Mouse (Mus musculus) thymus, postnatal 14 days (tissue): Measurements from ENCODE around the gene 1700080O16Rik.

Experiments used
- DNase-seq: peaks from one replicate; pipeline ENCODE4 v3.0.0; 2021

1700080O16Rik gene

DNA sequence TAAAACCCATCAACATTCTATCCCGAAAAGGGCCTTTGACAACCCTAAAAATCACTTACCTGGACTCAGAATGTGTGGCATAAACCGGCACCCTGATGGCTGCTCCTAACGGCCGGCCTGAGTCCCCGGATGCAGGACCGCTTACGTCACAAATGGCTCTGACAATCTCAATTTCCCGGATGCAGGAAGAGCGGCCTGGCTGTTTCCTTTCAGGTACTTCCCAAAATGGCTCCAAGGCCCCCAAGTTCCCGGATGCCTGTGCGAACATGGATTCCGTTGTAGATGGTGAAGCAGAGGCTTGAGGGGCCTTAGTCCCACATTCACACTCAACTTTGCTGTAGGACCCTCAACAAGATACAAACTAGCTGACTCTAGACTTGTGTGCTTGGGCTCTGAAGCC, at the start of gene 1700080O16Rik:
1700080O16Rik (minus strand) TSS at position 101 of the 400 bp plus-strand sequence.
- no peak for DNase-seq

GRCm38 (mm10) chrX:52017660-52018059, 45.1 kb upstream of the 1700080O16Rik start:
- no peak for DNase-seq

DNA sequence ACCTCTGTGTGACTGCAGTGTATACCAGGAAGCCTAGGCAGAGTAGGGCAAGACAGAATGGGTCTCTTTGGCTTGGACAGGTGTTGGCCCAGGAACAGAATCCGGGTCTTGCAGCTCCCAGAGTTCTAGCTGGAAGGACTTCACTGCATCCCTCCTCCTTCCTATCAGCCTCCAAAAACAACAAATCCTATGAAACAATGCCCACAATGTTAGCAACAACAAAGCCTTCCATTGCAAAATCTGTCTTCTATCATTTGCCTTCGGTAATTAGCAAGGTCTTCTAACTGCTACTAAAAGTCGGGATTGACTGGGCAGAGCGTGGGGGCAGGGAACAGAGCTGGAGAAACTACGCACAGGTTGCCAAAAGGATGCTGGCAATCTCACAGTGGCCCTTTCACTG, 27.5 kb upstream of the 1700080O16Rik start:
- DNase-seq, result no peak

DNA sequence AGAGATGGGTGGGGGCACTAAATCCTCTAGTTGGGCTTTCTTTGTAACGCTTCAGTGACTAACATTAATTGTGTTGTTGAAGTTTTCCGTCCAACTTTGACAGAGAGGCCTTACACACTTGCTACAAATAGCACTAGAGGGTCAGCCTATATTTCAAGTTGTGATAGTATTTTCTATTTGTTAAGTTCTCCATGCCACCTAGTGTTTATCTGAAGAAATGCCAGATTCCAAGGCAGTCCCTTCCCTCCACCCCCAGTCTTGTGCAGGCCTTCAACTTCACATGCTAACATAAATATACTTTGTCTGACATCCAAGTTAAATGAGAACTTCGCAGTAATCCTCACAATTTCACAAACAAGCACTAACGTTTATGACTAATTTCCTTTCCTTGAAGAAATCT, 26.9 kb upstream of the 1700080O16Rik start:
- DNase-seq, result no peak

DNA sequence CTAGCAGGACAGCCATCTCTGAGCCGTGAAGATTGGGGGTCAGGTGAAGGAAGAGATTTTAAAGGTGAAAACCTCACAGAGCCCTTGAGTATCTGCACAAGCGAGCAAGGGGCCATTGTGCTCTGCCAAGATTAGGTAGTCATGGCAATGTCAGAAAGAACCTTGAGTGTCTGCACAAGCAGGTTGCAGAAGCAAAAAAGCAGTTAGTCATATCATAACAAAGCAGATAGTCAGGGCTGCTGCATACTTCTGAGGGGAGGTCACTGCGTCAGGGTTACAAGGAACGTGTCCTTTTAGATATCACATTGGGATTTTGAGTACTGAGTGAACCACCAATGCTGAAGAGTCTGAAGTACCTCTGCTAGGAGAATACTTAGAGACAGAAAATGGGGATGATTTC, 3.8 kb upstream of the 1700080O16Rik start:
- no peak for DNase-seq

GRCm38 (mm10) chrX:51974618-51975017, 2.0 kb upstream of the 1700080O16Rik start:
- no peak for DNase-seq

DNA sequence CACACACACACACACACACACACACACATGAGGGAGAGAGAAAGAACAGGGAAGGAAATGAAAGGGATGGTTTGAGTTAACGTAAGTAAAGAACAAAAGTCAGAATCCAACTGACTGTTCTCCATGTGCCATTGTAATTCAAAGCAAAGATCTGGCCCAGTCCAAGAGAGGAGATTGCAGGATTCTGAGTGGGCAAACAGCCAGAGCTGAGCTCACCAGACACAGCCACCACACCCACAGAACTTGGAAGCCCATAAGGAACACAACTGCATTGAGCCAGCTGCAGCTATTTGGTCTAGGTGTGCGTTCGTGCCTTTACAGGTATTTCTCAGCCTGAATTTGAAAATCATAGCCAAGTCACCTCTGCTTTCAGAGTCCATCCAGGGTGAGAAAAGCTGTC, 24.5 kb downstream of the 1700080O16Rik start:
- DNase-seq, result no peak

GRCm38 (mm10) chrX:51938076-51938475, 34.5 kb downstream of the 1700080O16Rik start:
- no peak for DNase-seq

DNA sequence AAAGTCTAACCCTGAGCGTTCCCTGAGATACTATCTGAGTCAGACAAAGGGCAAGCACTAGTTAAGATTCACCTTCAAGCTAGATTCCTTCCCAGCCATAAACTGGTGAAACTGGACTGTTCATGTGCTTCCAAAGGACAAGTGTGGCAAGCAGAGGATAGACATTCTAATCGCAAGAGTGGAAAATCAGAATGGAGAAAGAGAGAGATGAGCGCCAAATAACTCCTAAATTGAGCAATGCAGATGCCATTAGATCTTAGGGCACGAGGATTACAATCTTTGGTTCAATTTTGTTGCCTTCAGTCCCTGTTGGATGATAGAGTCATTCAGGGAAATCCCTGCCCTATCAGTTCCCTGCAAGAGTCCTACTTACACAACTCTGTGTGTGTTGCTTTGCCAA, 53.5 kb downstream of the 1700080O16Rik start:
- DNase-seq, result no peak
